Mouse (Mus musculus) urinary bladder, adult 2 months (tissue): ENCODE measurements around the gene Camk2g. TPM values are rescaled to one million over a fixed set of nuclear protein-coding genes. Genes with fewer than 3 reads are reported as not detected.

Experiments used
- DNase-seq: peaks from one replicate; pipeline ENCODE4 v3.0.0; 2022; ENCODE audit warnings: low spot score
- polyA plus RNA-seq: library from polyadenylated mRNA; depleted of rRNA; stranded (reverse); fragments of >200 nt; gene quantifications from 2 replicates; pipeline ENCODE4 v1.2.3, GENCODE M21; 2012; rRNA removed

Gene Camk2g
- polyA plus RNA-seq, 1 experiment = 134 TPM

DNA sequence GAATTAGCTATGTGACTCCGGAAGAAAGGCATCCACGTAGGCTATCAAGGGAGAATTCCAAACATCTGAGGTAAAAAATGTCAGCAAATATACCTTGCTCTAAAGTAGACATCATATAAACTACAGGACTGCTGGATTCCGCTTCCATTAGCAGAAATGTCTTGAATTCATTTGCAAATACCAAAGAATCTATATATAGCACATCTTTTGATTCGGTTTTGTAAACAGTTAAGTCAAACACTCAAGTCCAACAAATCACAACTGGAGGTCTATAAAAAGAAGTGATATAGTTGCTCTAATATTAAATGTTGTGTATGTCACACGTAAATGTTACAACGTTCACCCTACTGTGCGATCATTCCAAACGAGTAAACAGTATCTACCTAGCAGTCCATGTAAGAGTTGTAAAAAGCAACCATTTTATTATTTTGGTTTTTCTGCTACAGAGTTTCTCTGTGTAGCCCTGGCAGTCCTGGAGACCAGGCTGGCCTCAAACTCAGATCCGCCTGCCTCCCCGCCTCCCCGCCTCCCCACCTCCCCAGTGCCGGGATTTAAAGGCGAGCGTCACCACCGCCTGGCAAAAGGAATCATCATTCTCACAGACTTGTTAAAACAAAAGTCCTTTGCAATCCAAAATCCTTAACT, 91.7 kb downstream of the Camk2g start:
- no peak for DNase-seq

DNA sequence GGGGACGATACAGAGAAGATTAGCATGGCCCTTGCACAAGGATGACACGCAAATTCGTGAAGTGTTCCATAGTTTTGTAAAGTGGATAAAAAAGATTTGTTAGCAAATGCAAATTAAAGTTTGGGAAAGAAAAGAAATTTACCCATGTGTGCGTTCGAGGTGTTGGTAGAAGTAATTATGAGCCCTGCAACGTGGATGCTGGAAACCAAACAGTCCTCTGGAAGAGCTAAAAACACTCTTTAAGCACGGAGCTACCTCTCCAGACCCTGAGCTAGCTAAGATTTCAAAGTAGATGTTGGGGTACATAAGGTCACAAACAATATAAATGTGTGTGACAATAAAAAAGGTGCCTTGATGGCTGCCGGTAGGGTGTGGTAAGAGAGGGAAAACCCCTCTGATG, 92.3 kb downstream of the Camk2g start:
- DNase-seq = no peak

DNA sequence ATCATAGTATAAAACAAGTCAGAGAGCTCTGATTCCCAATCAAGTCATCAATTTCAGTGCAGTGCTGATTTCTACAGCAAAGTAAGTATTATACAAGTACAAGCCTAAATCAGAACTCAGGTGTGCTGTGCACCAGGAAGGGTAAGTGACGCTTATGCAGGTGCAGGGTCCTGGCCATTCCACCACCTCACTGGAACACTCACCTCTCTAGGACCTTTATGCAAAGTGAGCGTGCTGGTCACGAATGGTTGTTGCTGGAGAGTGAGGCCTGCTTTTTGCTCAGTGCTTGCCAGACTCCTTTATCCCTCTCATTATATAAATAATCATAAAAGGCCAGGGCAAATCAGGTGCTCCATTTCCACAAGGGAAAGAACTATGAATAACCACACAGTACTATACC, 93.5 kb downstream of the Camk2g start:
- no peak for DNase-seq

DNA sequence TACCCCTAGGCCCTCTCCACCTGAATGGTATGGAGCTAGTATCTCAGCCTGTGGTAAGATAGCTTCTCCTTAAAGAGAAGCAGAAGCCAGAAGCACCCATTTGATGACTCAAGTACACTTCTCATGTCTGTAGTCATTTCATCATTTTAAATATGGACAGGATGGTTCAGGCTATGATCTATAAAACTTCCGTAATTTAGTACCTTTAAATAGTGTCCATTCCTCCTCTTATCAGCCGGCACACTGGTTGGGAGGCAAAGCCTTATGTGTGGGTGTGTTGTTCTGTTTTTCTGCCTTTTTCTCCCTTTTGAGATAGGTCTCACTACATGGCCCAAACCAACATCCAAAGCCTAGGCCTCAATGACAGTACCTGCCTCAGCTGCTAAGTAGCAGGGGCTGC, 95.4 kb downstream of the Camk2g start:
- no peak for DNase-seq

GRCm38 (mm10) chr14:20696986-20697385, 96.9 kb downstream of the Camk2g start:
- DNase-seq = no peak

DNA sequence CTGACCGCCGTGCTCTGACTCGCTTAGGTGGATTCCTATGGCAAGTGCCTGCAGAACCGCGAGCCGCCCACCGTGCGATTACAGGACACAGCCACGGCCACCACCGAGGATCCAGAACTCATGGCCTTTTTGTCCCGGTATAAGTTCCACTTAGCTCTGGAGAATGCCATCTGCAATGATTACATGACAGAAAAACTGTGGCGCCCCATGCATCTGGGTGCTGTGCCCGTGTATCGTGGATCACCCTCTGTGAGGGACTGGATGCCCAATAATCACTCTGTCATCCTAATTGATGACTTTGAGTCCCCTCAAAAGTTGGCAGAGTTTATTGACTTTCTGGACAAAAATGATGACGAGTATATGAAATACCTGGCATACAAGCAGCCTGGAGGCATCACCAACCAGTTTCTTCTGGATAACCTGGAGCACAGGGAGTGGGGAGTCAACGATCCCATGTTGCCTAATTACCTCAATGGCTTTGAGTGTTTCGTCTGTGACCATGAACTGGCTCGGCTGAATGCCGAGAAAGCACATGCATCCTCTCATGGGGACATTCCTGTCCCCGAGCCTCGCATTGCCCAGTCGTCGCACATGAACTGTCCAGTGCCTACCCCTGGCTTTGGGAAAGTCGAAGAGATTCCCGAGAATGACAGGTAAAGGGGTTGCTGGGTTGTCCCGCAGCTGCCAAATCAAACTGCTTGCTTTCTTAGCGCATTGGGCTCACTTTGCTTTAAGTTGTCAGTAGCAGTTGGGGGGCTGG, 97.9 kb downstream of the Camk2g start:
- DNase-seq = no peak

DNA sequence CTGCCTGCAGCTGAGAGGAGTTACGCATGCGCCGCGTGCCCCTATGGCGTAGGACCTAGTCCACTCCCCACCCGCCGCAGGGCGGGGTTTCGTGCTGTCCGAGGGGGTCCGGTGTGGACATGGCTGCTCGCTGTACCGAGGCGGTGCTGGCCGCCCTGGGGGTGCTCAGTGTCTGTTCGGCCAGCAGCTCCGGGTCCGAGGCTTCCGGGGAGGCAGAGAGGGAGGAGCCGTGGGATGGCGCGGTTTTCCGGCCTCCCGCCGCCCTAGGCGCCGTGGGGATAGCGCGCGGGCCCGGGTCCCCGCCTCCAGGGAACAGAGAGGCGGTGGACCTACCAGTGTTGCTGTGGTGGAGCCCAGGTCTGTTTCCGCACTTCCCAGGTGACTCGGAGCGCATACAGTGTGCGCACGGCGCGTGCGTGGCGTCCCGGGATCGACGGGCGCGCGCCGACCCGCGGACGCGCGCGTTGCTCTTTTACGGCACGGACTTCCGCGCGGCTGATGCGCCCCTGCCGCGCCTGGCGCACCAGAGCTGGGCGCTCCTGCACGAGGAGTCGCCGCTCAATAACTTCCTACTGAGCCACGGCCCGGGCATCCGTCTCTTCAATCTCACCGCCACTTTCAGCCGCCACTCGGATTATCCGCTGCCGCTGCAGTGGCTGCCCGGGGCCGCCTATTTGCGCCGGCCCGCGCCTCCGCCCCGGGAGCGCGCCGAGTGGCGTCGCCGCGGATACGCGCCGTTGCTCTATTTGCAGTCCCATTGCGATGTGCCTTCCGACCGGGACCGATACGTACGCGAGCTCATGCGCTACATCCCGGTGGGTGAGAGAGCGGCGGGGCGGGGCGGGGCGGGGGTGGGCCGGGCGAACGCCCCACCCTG, 98.8 kb downstream of the Camk2g start, which contains the start of gene Fut11:
Fut11 (plus strand) TSS at position 85 of the 877 bp plus-strand sequence.
- DNase-seq = peak; percentile 74

DNA sequence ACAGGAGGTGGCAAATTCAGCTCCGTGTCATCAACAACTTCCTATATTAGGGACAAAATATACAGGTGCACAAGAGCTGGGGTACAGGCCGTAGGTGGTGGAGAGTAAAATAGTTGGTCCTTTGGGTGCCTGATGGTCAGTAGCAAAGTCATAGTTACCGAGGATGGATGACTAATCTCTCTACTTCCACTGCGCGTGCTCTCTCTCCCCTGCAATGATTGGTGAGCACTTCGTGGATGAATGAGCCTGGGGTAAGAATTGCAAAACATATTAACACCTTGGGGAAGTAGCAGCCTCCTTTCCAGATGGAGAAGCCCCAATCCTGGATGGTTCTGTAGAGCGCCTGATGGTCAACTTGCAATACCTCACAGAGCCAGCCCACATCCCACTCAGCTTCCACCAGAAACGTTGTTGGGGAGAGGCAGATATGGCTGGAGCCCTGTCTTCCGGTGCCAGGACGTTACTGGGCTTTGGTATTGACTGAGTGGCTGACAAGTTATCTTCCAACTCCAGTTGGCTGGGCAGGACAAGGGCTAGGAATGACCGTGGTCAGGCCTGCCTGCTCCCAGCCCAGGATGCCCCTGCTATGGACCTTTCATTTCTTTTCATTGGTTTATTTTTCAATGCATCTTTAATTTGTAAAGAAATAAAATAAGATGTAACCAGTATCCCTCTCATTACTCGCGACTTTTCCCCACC, 99.6 kb downstream of the Camk2g start:
- DNase-seq = no peak

- no peak for DNase-seq
Observed at GRCm38 (mm10) chr14:20693589-20694101, 100.2 kb downstream of the Camk2g start.

DNA sequence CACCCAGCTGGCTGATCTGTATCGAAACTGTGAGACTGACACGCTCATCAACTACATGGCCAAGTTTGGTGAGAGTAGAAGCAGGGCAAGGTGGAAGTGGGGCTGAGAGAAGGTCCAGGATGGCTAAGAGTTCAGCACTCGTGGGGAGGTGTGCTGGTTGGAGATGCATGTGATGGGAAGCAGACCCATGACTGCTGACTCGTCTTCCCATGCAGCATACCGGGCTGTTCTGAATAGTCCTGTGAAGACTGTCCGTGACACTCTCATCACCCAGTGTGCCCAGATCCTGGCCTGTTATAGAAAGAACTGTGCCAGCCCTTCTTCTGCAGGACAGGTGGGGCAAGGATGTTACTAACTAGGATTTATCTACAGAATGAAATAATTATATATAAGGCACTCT, 102.1 kb downstream of the Camk2g start:
- no peak for DNase-seq

GRCm38 (mm10) chr14:20689009-20689408, 104.9 kb downstream of the Camk2g start:
- DNase-seq = no peak

GRCm38 (mm10) chr14:20686576-20686975, 107.3 kb downstream of the Camk2g start:
- no peak for DNase-seq

Other genes starting within 250 kb of the Camk2g start
- 53.9 and 62.1 TPM in 2 replicates for gene Ppp3cb, start 247.5 kb downstream of the Camk2g start, polyA plus RNA-seq
- 16.0 and 16.9 TPM in 2 replicates for gene Usp54, start 153.0 kb downstream of the Camk2g start, polyA plus RNA-seq
- 0.08 and 0.12 TPM in 2 replicates for gene Myoz1, start 137.5 kb downstream of the Camk2g start, polyA plus RNA-seq
- 0.10 and 0.25 TPM in 2 replicates for gene Synpo2l, start 125.7 kb downstream of the Camk2g start, polyA plus RNA-seq
- 87.1 and 90.1 TPM in 2 replicates for gene Sec24c, start 119.8 kb downstream of the Camk2g start, polyA plus RNA-seq
- gene Fut11, start 99.1 kb downstream of the Camk2g start, polyA plus RNA-seq = 17.1 and 17.2 TPM in 2 replicates
- gene Chchd1, start 91.1 kb downstream of the Camk2g start, polyA plus RNA-seq = 90.7 and 97.2 TPM in 2 replicates
- gene Zswim8, start 86.5 kb downstream of the Camk2g start, polyA plus RNA-seq = 120 and 121 TPM in 2 replicates
- gene Ndst2, start 59.5 kb downstream of the Camk2g start, polyA plus RNA-seq = 33.1 and 36.6 TPM in 2 replicates
- 73.2 and 80.6 TPM in 2 replicates for gene Plau, start 42.6 kb upstream of the Camk2g start, polyA plus RNA-seq
- gene Vcl, start 135.3 kb upstream of the Camk2g start, polyA plus RNA-seq = 291 and 300 TPM in 2 replicates